Mouse (Mus musculus): ENCODE measurements at regions not wholly inside any gene's neighbourhood (a gene's known extent, or its start where the extent isn't known, plus 50 kb on each side); places are given as distances from the start of the nearest gene placed in this dataset.

DNA sequence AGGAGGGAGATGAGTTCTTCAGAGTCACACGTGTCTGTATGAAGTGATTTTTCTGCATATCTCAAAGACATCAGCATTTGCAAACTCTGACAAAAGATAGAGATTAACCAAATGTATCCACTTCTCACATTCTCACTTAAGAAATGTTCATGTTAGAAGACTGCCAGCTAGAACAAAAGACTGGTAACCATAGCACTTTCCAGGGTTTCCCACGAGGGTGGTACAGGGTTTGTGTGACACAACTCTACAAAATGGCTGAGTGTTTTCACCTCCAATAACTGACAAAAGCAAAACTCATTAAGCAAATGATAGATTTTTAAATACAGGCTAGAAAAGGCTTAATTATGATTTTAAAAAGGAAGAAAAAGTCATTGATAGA is 523.0 kb downstream of the Etv1 start:
- 59% methylated on average over 2 of the region's 2 CpGs for WGBS

GRCm38 (mm10) chr12:39307746-39308145 is 528.6 kb downstream of the Etv1 start:
- H3K4me2 ChIP-seq = no peak overlapping the region
- H3K27ac ChIP-seq (replicated peaks) = no peak overlapping the region
- 66% methylated on average over 1 of the region's 1 CpGs for WGBS
- H3K9ac ChIP-seq = no peak overlapping the region
- no peaks in the 10 kb centered on the region for H3K27me3 ChIP-seq (replicated peaks)
- no peaks in the 10 kb centered on the region for H3K36me3 ChIP-seq
- no peaks in the 10 kb centered on the region for H3K9me3 ChIP-seq
- H3K4me1 ChIP-seq = no peaks in the 10 kb centered on the region
- no peak overlapping the region for H3K4me3 ChIP-seq
- ATAC-seq (ENCODE audit: extremely low read depth, insufficient number of reproducible peaks, low FRiP score, low TSS enrichment) = no peak

More for the DNA sequence above, 523.0 kb downstream of the Etv1 start:
- Histone ChIP-seq H3K4me1 (no peaks in the 10 kb centered on the region), H3K9me3 (no peaks in the 10 kb centered on the region), H3K36me3 (no peaks in the 10 kb centered on the region), H3K9ac (no peak overlapping the region), H3K4me2 (no peak overlapping the region), H3K27me3 (replicated peaks) (no peaks in the 10 kb centered on the region), H3K4me3 (no peak overlapping the region), H3K27ac (replicated peaks) (no peak overlapping the region)
- no peak for ATAC-seq (ENCODE audit: extremely low read depth, insufficient number of reproducible peaks, low FRiP score, low TSS enrichment)

- Histone ChIP-seq H3K4me1 (no peaks in the 10 kb centered on the region), H3K27me3 (replicated peaks) (no peaks in the 10 kb centered on the region), H3K27ac (replicated peaks) (no peak overlapping the region), H3K4me3 (no peak overlapping the region), H3K4me2 (no peak overlapping the region), H3K9ac (no peak overlapping the region), H3K9me3 (no peaks in the 10 kb centered on the region), H3K36me3 (no peaks in the 10 kb centered on the region)
- no peak for ATAC-seq (ENCODE audit: extremely low read depth, insufficient number of reproducible peaks, low FRiP score, low TSS enrichment)
- WGBS = 69% methylated on average over 3 of the region's 3 CpGs
Measured at GRCm38 (mm10) chr12:39309905-39310304, 530.7 kb downstream of the Etv1 start.

DNA sequence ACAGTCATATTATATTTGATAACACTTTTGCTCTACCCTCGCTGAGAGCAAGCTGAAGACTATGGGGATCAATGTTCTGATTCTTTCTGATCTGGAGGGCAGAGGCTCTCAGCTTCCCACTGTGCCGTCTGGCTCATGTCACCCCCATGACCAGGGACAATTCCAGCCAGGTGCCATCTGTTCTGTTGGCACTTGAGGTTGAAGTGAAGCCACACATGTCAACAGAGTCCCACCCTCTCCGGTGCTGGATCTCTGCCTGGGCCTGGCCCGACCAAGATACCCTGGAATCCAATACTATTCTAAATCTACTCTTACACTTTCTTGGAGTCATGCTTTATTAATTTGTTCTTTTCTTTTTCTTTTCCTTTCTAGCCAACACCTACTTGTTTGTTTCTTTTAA is 538.0 kb downstream of the Etv1 start:
- Histone ChIP-seq H3K4me1 (no peaks in the 10 kb centered on the region), H3K9me3 (no peaks in the 10 kb centered on the region), H3K4me2 (no peak overlapping the region), H3K27me3 (replicated peaks) (no peaks in the 10 kb centered on the region), H3K36me3 (no peaks in the 10 kb centered on the region), H3K4me3 (no peak overlapping the region), H3K27ac (replicated peaks) (no peak overlapping the region), H3K9ac (no peak overlapping the region)
- no peak for ATAC-seq (ENCODE audit: extremely low read depth, insufficient number of reproducible peaks, low FRiP score, low TSS enrichment)
- WGBS = 67% methylated on average over 4 of the region's 4 CpGs

GRCm38 (mm10) chr12:39321453-39321852 is 542.3 kb downstream of the Etv1 start:
- H3K9ac ChIP-seq = no peak overlapping the region
- H3K27ac ChIP-seq (replicated peaks) = no peak overlapping the region
- 63% methylated on average over 1 of the region's 1 CpGs for WGBS
- H3K27me3 ChIP-seq (replicated peaks) = no peaks in the 10 kb centered on the region
- no peak for ATAC-seq (ENCODE audit: extremely low read depth, insufficient number of reproducible peaks, low FRiP score, low TSS enrichment)
- no peaks in the 10 kb centered on the region for H3K9me3 ChIP-seq
- H3K4me2 ChIP-seq = no peak overlapping the region
- no peak overlapping the region for H3K4me3 ChIP-seq
- H3K4me1 ChIP-seq = no peaks in the 10 kb centered on the region
- no peaks in the 10 kb centered on the region for H3K36me3 ChIP-seq

GRCm38 (mm10) chr12:39326157-39326556 is 547.0 kb downstream of the Etv1 start:
- no peak overlapping the region for H3K27ac ChIP-seq (replicated peaks)
- WGBS = 75% methylated on average over 7 of the region's 7 CpGs
- H3K4me2 ChIP-seq = no peak overlapping the region
- ATAC-seq (ENCODE audit: extremely low read depth, insufficient number of reproducible peaks, low FRiP score, low TSS enrichment) = no peak
- no peaks in the 10 kb centered on the region for H3K4me1 ChIP-seq
- no peak overlapping the region for H3K9ac ChIP-seq
- no peaks in the 10 kb centered on the region for H3K36me3 ChIP-seq
- no peak overlapping the region for H3K4me3 ChIP-seq
- no peaks in the 10 kb centered on the region for H3K27me3 ChIP-seq (replicated peaks)
- H3K9me3 ChIP-seq = no peaks in the 10 kb centered on the region

DNA sequence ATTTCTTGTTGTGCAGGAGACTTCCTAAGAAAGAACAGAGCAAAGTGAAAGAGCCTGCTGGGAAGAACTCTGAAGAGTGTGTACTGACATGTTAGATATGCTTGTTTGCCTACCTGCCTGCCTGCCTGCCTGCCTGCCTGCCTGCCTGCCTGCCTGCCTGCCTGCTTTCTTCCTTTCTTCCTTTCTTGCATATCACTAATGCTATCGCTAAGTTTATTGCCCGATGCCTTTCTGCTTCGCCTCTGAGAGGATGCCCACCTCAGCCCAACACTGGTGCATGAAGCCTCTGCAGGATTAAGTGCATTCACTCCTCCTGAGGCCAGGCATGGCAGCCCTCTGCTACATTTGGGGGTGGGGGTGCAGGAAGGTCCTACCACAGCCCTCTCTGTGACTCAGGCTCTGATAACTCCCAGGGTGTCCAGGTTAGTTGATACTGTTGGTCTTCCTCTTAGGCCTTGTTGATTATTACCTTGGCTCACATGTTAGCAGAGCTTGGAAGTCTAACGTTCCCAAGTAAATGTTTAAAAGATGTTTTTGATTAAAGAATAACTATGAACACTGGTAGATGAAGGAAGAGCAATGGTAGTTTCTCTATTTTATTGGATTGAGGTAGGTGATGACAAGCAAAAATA is 547.6 kb downstream of the Etv1 start:
- Histone ChIP-seq H3K4me2 (no peak overlapping the region), H3K27ac (replicated peaks) (no peak overlapping the region), H3K36me3 (no peaks in the 10 kb centered on the region), H3K9ac (no peak overlapping the region), H3K4me1 (no peaks in the 10 kb centered on the region), H3K4me3 (no peak overlapping the region), H3K9me3 (no peaks in the 10 kb centered on the region), H3K27me3 (replicated peaks) (no peaks in the 10 kb centered on the region)
- no peak for ATAC-seq (ENCODE audit: extremely low read depth, insufficient number of reproducible peaks, low FRiP score, low TSS enrichment)
- WGBS = 72% methylated on average over 4 of the region's 4 CpGs

DNA sequence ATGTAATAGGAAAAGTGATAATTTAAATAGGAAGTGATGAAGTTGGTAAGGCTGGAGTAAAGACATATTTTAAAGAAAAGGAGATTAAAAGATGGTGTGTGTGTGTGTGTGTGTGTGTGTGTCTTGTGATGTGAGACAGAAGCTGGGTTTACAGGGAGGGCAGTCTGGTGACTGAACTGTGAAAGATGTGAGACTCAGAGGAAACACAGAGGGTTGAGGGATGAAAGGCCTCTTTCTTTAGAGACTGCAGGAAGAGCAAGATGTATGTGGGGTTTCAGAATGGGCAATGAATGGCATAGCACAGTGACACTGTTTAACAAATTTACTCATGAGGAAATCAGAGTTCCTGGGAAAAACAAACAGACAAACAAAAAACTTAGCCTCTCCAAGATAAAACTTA is 549.2 kb downstream of the Etv1 start:
- H3K9ac ChIP-seq = no peak overlapping the region
- no peaks in the 10 kb centered on the region for H3K27me3 ChIP-seq (replicated peaks)
- H3K4me3 ChIP-seq = no peak overlapping the region
- no peak overlapping the region for H3K4me2 ChIP-seq
- ATAC-seq (ENCODE audit: extremely low read depth, insufficient number of reproducible peaks, low FRiP score, low TSS enrichment) = no peak
- no peaks in the 10 kb centered on the region for H3K4me1 ChIP-seq
- no peaks in the 10 kb centered on the region for H3K9me3 ChIP-seq
- no peaks in the 10 kb centered on the region for H3K36me3 ChIP-seq
- no peak overlapping the region for H3K27ac ChIP-seq (replicated peaks)

DNA sequence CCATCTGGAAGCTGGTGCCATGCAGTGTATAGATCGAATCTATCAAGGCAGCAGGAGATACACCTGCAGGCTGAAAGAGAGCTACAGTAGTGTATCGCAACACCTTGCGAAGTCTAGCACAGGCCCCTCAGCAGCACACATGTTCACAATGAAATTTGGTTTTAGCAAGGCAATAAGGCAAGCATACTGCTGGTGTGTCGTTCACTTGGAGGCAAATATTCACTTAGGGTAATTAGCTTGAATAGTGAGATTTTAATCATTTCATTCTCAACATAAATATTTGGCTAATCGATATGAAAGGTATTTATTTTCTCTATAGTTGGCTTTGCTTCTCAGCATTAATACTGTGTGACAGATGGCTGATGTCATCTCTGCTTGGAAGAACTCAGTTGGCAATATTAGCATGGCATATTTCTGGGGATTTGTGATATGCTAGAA is 559.9 kb downstream of the Etv1 start:
- ATAC-seq (ENCODE audit: extremely low read depth, insufficient number of reproducible peaks, low FRiP score, low TSS enrichment) = no peak
- H3K36me3 ChIP-seq = no peaks in the 10 kb centered on the region
- 82% methylated on average over 5 of the region's 5 CpGs for WGBS

GRCm38 (mm10) chr12:39341751-39342271 is 562.6 kb downstream of the Etv1 start:
- Histone ChIP-seq H3K9ac (no peak overlapping the region), H3K9me3 (no peaks in the 10 kb centered on the region), H3K4me2 (no peak overlapping the region), H3K4me3 (no peak overlapping the region), H3K36me3 (no peaks in the 10 kb centered on the region), H3K27ac (replicated peaks) (no peak overlapping the region), H3K27me3 (replicated peaks) (no peaks in the 10 kb centered on the region), H3K4me1 (peaks cover 3% of the 10 kb centered on the region; the same call in 1 of the 2 replicates)
- ATAC-seq (ENCODE audit: extremely low read depth, insufficient number of reproducible peaks, low FRiP score, low TSS enrichment) = no peak
- WGBS = 76% methylated on average over 5 of the region's 5 CpGs

More for the DNA sequence above, 559.9 kb downstream of the Etv1 start:
- no peak overlapping the region for H3K27ac ChIP-seq (replicated peaks)
- H3K9ac ChIP-seq = no peak overlapping the region
- H3K4me2 ChIP-seq = no peak overlapping the region
- H3K27me3 ChIP-seq (replicated peaks) = no peaks in the 10 kb centered on the region
- H3K4me3 ChIP-seq = no peak overlapping the region
- peaks cover 3% of the 10 kb centered on the region; the same call in 1 of the 2 replicates for H3K4me1 ChIP-seq
- no peaks in the 10 kb centered on the region for H3K9me3 ChIP-seq

DNA sequence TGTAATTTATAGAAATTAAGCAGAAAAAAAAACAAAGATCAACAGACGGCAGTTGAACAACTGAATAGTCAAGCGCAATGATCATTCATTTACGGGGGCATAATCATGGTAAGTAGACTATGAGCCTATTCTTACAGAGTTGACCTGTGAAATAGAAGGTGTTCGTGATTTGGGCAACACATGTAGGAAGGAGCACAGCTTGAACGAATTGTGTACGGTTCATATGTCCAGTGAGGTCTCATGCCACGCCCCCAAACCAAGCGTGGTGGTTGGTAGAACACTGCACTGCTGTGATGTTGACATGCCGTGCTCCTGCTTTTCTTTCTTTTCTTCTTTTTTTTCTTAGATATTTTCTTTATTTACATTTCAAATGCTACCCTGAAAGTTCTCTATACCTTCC is 563.1 kb downstream of the Etv1 start:
- no peak overlapping the region for H3K4me3 ChIP-seq
- H3K4me1 ChIP-seq = peaks cover 3% of the 10 kb centered on the region; the same call in 1 of the 2 replicates
- no peak overlapping the region for H3K4me2 ChIP-seq
- 91% methylated on average over 9 of the region's 9 CpGs for WGBS
- no peaks in the 10 kb centered on the region for H3K9me3 ChIP-seq
- no peak for ATAC-seq (ENCODE audit: extremely low read depth, insufficient number of reproducible peaks, low FRiP score, low TSS enrichment)
- no peak overlapping the region for H3K27ac ChIP-seq (replicated peaks)
- H3K9ac ChIP-seq = no peak overlapping the region
- H3K27me3 ChIP-seq (replicated peaks) = no peaks in the 10 kb centered on the region
- H3K36me3 ChIP-seq = no peaks in the 10 kb centered on the region

- Histone ChIP-seq H3K4me1 (no peaks in the 10 kb centered on the region), H3K9me3 (0 out of 2 replicates have a peak, but pooled peaks cover 2% of the 10 kb centered on the region), H3K9ac (no peak overlapping the region), H3K27me3 (replicated peaks) (no peaks in the 10 kb centered on the region), H3K27ac (replicated peaks) (no peak overlapping the region), H3K4me3 (no peak overlapping the region), H3K4me2 (no peak overlapping the region), H3K36me3 (no peaks in the 10 kb centered on the region)
- ATAC-seq (ENCODE audit: extremely low read depth, insufficient number of reproducible peaks, low FRiP score, low TSS enrichment) = no peak
Measured at GRCm38 (mm10) chr12:39371480-39372245, 592.5 kb downstream of the Etv1 start.

All from heart, embryonic 13.5 days (tissue).